Mouse (Mus musculus): ENCODE measurements at regions not wholly inside any gene's neighbourhood (a gene's known extent, or its start where the extent isn't known, plus 50 kb on each side); places are given as distances from the start of the nearest gene placed in this dataset.

DNA sequence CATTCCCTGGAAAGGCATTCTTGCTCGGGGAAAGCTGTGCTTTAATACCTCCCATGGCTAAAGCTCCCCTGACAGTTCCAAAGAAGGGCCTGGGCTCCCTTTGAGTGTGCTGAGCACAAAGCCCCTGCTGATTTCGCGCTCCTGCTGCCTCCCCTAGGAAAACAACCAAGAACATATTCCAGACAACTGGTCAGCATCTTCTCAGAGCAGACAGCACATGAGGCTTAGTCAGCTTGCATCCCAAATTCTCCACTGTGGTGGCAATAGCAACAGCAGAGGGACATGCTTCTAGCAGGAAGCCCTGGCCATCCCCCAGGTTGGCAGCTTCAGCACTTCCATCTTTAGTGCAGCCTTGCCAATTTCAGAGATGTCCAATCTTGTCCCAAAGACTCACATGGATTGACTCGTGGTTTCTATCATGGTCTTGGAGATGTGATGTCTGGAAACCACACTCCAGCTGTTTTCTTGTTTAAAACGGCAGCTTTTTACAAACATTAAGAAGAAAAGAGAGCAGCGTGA, 163.8 kb downstream of the Snx19 start:
- no peak for TF ChIP-seq CTCF (IDR thresholded peaks at IDR 0.05)
- no peak for TF ChIP-seq EP300 (IDR thresholded peaks at IDR 0.05)
